Mouse (Mus musculus): Measurements from ENCODE around the gene Ndufa10. TPM values are rescaled to one million over a fixed set of nuclear protein-coding genes. Genes with fewer than 3 reads are reported as not detected.

Ndufa10 gene
- polyA plus RNA-seq, 1 experiment from 2014 or later = 291 TPM

- DNase-seq (ENCODE audit: low spot score) (no peak), ATAC-seq (ENCODE audit: low FRiP score) (no peak)
- H3K4me2 ChIP-seq (replicated peaks) = no peak overlapping the region
- no peaks in the 10 kb centered on the region for H3K27me3 ChIP-seq (ENCODE audit: control insufficient read depth, insufficient read depth, low read length)
- peaks cover 7% of the 10 kb centered on the region for H3K4me1 ChIP-seq (replicated peaks; ENCODE audit: control insufficient read depth, insufficient read depth, low read length)
- no peak overlapping the region for H3K9ac ChIP-seq
- no peak overlapping the region for H3K27ac ChIP-seq
- H3K9me3 ChIP-seq (ENCODE audit: control insufficient read depth, low read length) = no peaks in the 10 kb centered on the region
- peaks cover 71% of the 10 kb centered on the region for H3K36me3 ChIP-seq (replicated peaks; ENCODE audit: control insufficient read depth, insufficient read depth)
- H3K4me3 ChIP-seq (replicated peaks; ENCODE audit: low read length) = no peak overlapping the region
- 94% methylated on average over 4 of the region's 4 CpGs for WGBS
Observed at GRCm38 (mm10) chr1:92468891-92469290, 4.8 kb downstream of the Ndufa10 start.

- no peaks in the 10 kb centered on the region for H3K27me3 ChIP-seq (ENCODE audit: control insufficient read depth, insufficient read depth, low read length)
- no peak overlapping the region for H3K9ac ChIP-seq
- no peak overlapping the region for H3K27ac ChIP-seq
- no peaks in the 10 kb centered on the region for H3K4me1 ChIP-seq (replicated peaks; ENCODE audit: control insufficient read depth, insufficient read depth, low read length)
- H3K36me3 ChIP-seq (replicated peaks; ENCODE audit: control insufficient read depth, insufficient read depth) = peaks cover 91% of the 10 kb centered on the region
- ATAC-seq (ENCODE audit: low FRiP score) = no peak
- H3K9me3 ChIP-seq (ENCODE audit: control insufficient read depth, low read length) = no peaks in the 10 kb centered on the region
- DNase-seq (ENCODE audit: low spot score) = no peak
- H3K4me3 ChIP-seq (replicated peaks; ENCODE audit: low read length) = no peak overlapping the region
- no peak overlapping the region for H3K4me2 ChIP-seq (replicated peaks)
- WGBS = 91% methylated on average over 6 of the region's 6 CpGs
Observed at GRCm38 (mm10) chr1:92458416-92458815, 15.2 kb downstream of the Ndufa10 start.

- H3K36me3 ChIP-seq (replicated peaks; ENCODE audit: control insufficient read depth, insufficient read depth) = peaks cover 91% of the 10 kb centered on the region
- H3K4me2 ChIP-seq (replicated peaks) = no peak overlapping the region
- H3K27me3 ChIP-seq (ENCODE audit: control insufficient read depth, insufficient read depth, low read length) = no peaks in the 10 kb centered on the region
- no peak overlapping the region for H3K9ac ChIP-seq
- no peak overlapping the region for H3K4me3 ChIP-seq (replicated peaks; ENCODE audit: low read length)
- no peaks in the 10 kb centered on the region for H3K4me1 ChIP-seq (replicated peaks; ENCODE audit: control insufficient read depth, insufficient read depth, low read length)
- H3K9me3 ChIP-seq (ENCODE audit: control insufficient read depth, low read length) = no peaks in the 10 kb centered on the region
- no peak overlapping the region for H3K27ac ChIP-seq
- no peak for ATAC-seq (ENCODE audit: low FRiP score)
- DNase-seq (ENCODE audit: low spot score) = no peak
Observed at GRCm38 (mm10) chr1:92457758-92458157, 15.9 kb downstream of the Ndufa10 start.

- Histone ChIP-seq H3K27ac (no peak overlapping the region), H3K36me3 (replicated peaks; ENCODE audit: control insufficient read depth, insufficient read depth) (peaks cover 91% of the 10 kb centered on the region), H3K9me3 (ENCODE audit: control insufficient read depth, low read length) (no peaks in the 10 kb centered on the region), H3K4me2 (replicated peaks) (no peak overlapping the region), H3K27me3 (ENCODE audit: control insufficient read depth, insufficient read depth, low read length) (no peaks in the 10 kb centered on the region), H3K4me1 (replicated peaks; ENCODE audit: control insufficient read depth, insufficient read depth, low read length) (no peaks in the 10 kb centered on the region), H3K9ac (no peak overlapping the region), H3K4me3 (replicated peaks; ENCODE audit: low read length) (no peak overlapping the region)
- peak; percentile 77 for DNase-seq (ENCODE audit: low spot score)
- WGBS = 78% methylated on average over 8 of the region's 8 CpGs
- no peak for ATAC-seq (ENCODE audit: low FRiP score)
Observed at GRCm38 (mm10) chr1:92453751-92454445, 19.8 kb downstream of the Ndufa10 start.

GRCm38 (mm10) chr1:92448293-92448692, 25.4 kb downstream of the Ndufa10 start:
- Histone ChIP-seq H3K4me1 (replicated peaks; ENCODE audit: control insufficient read depth, insufficient read depth, low read length) (no peaks in the 10 kb centered on the region), H3K36me3 (replicated peaks; ENCODE audit: control insufficient read depth, insufficient read depth) (peaks cover 90% of the 10 kb centered on the region), H3K4me2 (replicated peaks) (no peak overlapping the region), H3K27ac (no peak overlapping the region), H3K9ac (no peak overlapping the region), H3K27me3 (ENCODE audit: control insufficient read depth, insufficient read depth, low read length) (no peaks in the 10 kb centered on the region), H3K4me3 (replicated peaks; ENCODE audit: low read length) (no peak overlapping the region), H3K9me3 (ENCODE audit: control insufficient read depth, low read length) (no peaks in the 10 kb centered on the region)
- 86% methylated on average over 3 of the region's 3 CpGs for WGBS
- ATAC-seq (ENCODE audit: low FRiP score) = no peak
- DNase-seq (ENCODE audit: low spot score) = no peak

GRCm38 (mm10) chr1:92441453-92442063, 32.1 kb downstream of the Ndufa10 start:
- Histone ChIP-seq H3K4me3 (replicated peaks; ENCODE audit: low read length) (no peak overlapping the region), H3K9me3 (ENCODE audit: control insufficient read depth, low read length) (no peaks in the 10 kb centered on the region), H3K4me2 (replicated peaks) (no peak overlapping the region), H3K9ac (no peak overlapping the region), H3K27me3 (ENCODE audit: control insufficient read depth, insufficient read depth, low read length) (no peaks in the 10 kb centered on the region), H3K27ac (no peak overlapping the region), H3K4me1 (replicated peaks; ENCODE audit: control insufficient read depth, insufficient read depth, low read length) (peaks cover 11% of the 10 kb centered on the region), H3K36me3 (replicated peaks; ENCODE audit: control insufficient read depth, insufficient read depth) (peaks cover 68% of the 10 kb centered on the region)
- ATAC-seq (ENCODE audit: low FRiP score) (no peak), DNase-seq (ENCODE audit: low spot score) (no peak)
- WGBS = 71% methylated on average over 6 of the region's 6 CpGs

GRCm38 (mm10) chr1:92440066-92440750, 33.5 kb downstream of the Ndufa10 start:
- Histone ChIP-seq H3K9ac (no peak overlapping the region), H3K36me3 (replicated peaks; ENCODE audit: control insufficient read depth, insufficient read depth) (peaks cover 57% of the 10 kb centered on the region), H3K4me2 (replicated peaks) (no peak overlapping the region), H3K27me3 (ENCODE audit: control insufficient read depth, insufficient read depth, low read length) (no peaks in the 10 kb centered on the region), H3K4me3 (replicated peaks; ENCODE audit: low read length) (no peak overlapping the region), H3K27ac (no peak overlapping the region), H3K9me3 (ENCODE audit: control insufficient read depth, low read length) (no peaks in the 10 kb centered on the region), H3K4me1 (replicated peaks; ENCODE audit: control insufficient read depth, insufficient read depth, low read length) (peaks cover 13% of the 10 kb centered on the region)
- ATAC-seq (ENCODE audit: low FRiP score) (no peak), DNase-seq (ENCODE audit: low spot score) (no peak)
- 95% methylated on average over 9 of the region's 9 CpGs for WGBS

- peak; percentile 33 for DNase-seq (ENCODE audit: low spot score)
- peaks cover 13% of the 10 kb centered on the region for H3K4me1 ChIP-seq (replicated peaks; ENCODE audit: control insufficient read depth, insufficient read depth, low read length)
- H3K4me3 ChIP-seq (replicated peaks; ENCODE audit: low read length) = no peak overlapping the region
- no peak overlapping the region for H3K9ac ChIP-seq
- no peak overlapping the region for H3K4me2 ChIP-seq (replicated peaks)
- peaks cover 39% of the 10 kb centered on the region for H3K36me3 ChIP-seq (replicated peaks; ENCODE audit: control insufficient read depth, insufficient read depth)
- no peaks in the 10 kb centered on the region for H3K9me3 ChIP-seq (ENCODE audit: control insufficient read depth, low read length)
- no peaks in the 10 kb centered on the region for H3K27me3 ChIP-seq (ENCODE audit: control insufficient read depth, insufficient read depth, low read length)
- ATAC-seq (ENCODE audit: low FRiP score) = peak; percentile 57; the same call in 1 of the 2 replicates
- WGBS = 44% methylated on average over 9 of the region's 9 CpGs
- H3K27ac ChIP-seq = 0 out of 2 replicates have a peak overlapping the region, but pooled peaks have one; percentile 41
Observed at GRCm38 (mm10) chr1:92437678-92438271, 35.9 kb downstream of the Ndufa10 start.

- Histone ChIP-seq H3K27me3 (ENCODE audit: control insufficient read depth, insufficient read depth, low read length) (no peaks in the 10 kb centered on the region), H3K4me3 (replicated peaks; ENCODE audit: low read length) (no peak overlapping the region), H3K27ac (0 out of 2 replicates have a peak overlapping the region, but pooled peaks have one; percentile 6), H3K36me3 (replicated peaks; ENCODE audit: control insufficient read depth, insufficient read depth) (peaks cover 30% of the 10 kb centered on the region), H3K4me1 (replicated peaks; ENCODE audit: control insufficient read depth, insufficient read depth, low read length) (peaks cover 13% of the 10 kb centered on the region), H3K9me3 (ENCODE audit: control insufficient read depth, low read length) (no peaks in the 10 kb centered on the region), H3K9ac (no peak overlapping the region), H3K4me2 (replicated peaks) (no peak overlapping the region)
- ATAC-seq (ENCODE audit: low FRiP score) (0 out of 2 replicates have a peak, but pooled peaks have one; percentile 41), DNase-seq (ENCODE audit: low spot score) (no peak)
- 41% methylated on average over 4 of the region's 4 CpGs for WGBS
Observed at GRCm38 (mm10) chr1:92436831-92437321, 36.8 kb downstream of the Ndufa10 start.
